Mouse (Mus musculus) MEL (cell line): ENCODE measurements around the gene Cisd2. TPM values are rescaled to one million over a fixed set of nuclear protein-coding genes. Genes with fewer than 3 reads are reported as not detected.

Experiments
- DNase-seq: peaks from one replicate; pipeline ENCODE4 v3.0.0; 2011; ENCODE audit warnings: low read depth, low spot score
- H3K27ac ChIP-seq: 2 replicates; pipeline ENCODE4 v1.5.1; 2012; ENCODE audit warnings: low read depth, mild to moderate bottlenecking, control low read depth, low read length, moderate library complexity; ENCODE audit not compliant: control insufficient read depth
- H3K27me3 ChIP-seq, 2 experiments: fragments of 150-350 bp in 1 of 2; sonication (generic) in 1 of 2; 2 replicates each; pipeline ENCODE4 v1.6.1; 2012; ENCODE audit warnings: low read length in 2 of 2, mild to moderate bottlenecking in 2 of 2, improper control_type of control experiment in 1 of 2, moderate library complexity in 1 of 2; ENCODE audit not compliant: insufficient read depth in 2 of 2, control insufficient read depth in 1 of 2
- H3K36me3 ChIP-seq, 2 experiments: 2 replicates each; pipeline ENCODE4 v1.6.1; 2012 to 2014; ENCODE audit warnings: low read length in 2 of 2, improper control_type of control experiment in 1 of 2, inconsistent platforms in 1 of 2, mild to moderate bottlenecking in 1 of 2; ENCODE audit not compliant: insufficient read depth in 2 of 2, control insufficient read depth in 1 of 2
- H3K4me1 ChIP-seq, 2 experiments: fragments of 150-350 bp in 1 of 2; sonication (generic) in 1 of 2; 2 replicates each; pipeline ENCODE4 v1.6.1; 2012; ENCODE audit warnings: low read length in 2 of 2, improper control_type of control experiment in 1 of 2, mild to moderate bottlenecking in 1 of 2; ENCODE audit not compliant: insufficient read depth in 2 of 2, control insufficient read depth in 1 of 2
- H3K4me3 ChIP-seq, 2 experiments: fragments of 150-350 bp in 1 of 2; sonication (generic) in 1 of 2; 2 replicates each; pipeline ENCODE4 v1.5.1; 2012; ENCODE audit warnings: low read depth in 2 of 2, low read length in 2 of 2, mild to moderate bottlenecking in 2 of 2, moderate library complexity in 2 of 2, control low read depth in 1 of 2, improper control_type of control experiment in 1 of 2; ENCODE audit not compliant: control insufficient read depth in 1 of 2, insufficient read depth in 1 of 2
- H3K79me2 ChIP-seq: 2 replicates; pipeline ENCODE4 v1.6.1; 2012; ENCODE audit warnings: mild to moderate bottlenecking, low read length, moderate library complexity; ENCODE audit not compliant: control insufficient read depth, poor library complexity, insufficient read depth
- H3K9ac ChIP-seq: 2 replicates; pipeline ENCODE4 v1.6.1; 2012; ENCODE audit warnings: low read depth, mild to moderate bottlenecking, control low read depth, low read length, moderate library complexity; ENCODE audit not compliant: control insufficient read depth, poor library complexity, severe bottlenecking
- H3K9me3 ChIP-seq: fragments of 150-350 bp; sonication (generic); replicated peaks from 2 replicates; pipeline ENCODE4 v1.6.1; 2012; ENCODE audit warnings: mild to moderate bottlenecking, low read length, improper control_type of control experiment, moderate library complexity; ENCODE audit not compliant: insufficient read depth
- GABPA ChIP-seq: IDR thresholded peaks from 2 replicates; pipeline ENCODE4 v1.6.1; 2012; ENCODE audit warnings: low read depth, mild to moderate bottlenecking, inconsistent platforms, low read length, improper control_type of control experiment, moderate library complexity
- JUND ChIP-seq: IDR thresholded peaks from 2 replicates; pipeline ENCODE4 v1.6.1; 2011; ENCODE audit warnings: low read depth, mild to moderate bottlenecking, improper control_type of control experiment, low read length
- POLR2AphosphoS2 ChIP-seq: IDR thresholded peaks from 2 replicates; pipeline ENCODE4 v1.6.1; 2011; ENCODE audit warnings: low read length, improper control_type of control experiment
- ZC3H11A ChIP-seq: IDR thresholded peaks from 2 replicates; pipeline ENCODE4 v1.6.1; 2012; ENCODE audit warnings: low read depth, mild to moderate bottlenecking, inconsistent platforms, low read length, improper control_type of control experiment
- polyA plus RNA-seq, 2 experiments: library from polyadenylated mRNA; stranded (reverse) in 1 of 2; unstranded in 1 of 2; fragments of >175 nt in 1 of 2; fragments of >200 nt in 1 of 2; gene quantifications; 2 replicates each; pipeline versions ENCODE4 v1.2.1 to v1.2.4; 2012; ENCODE audit warnings: low replicate concordance in 2 of 2, low read depth in 1 of 2; ENCODE audit not compliant: insufficient read length in 2 of 2, insufficient read depth in 1 of 2, missing spikeins in 1 of 2
- total RNA-seq: library from RNA; depleted of rRNA; stranded (reverse); fragments of 300-350 nt; gene quantifications from 2 replicates; pipeline ENCODE4 v1.2.3, GENCODE M21; 2012; rRNA removed

Cisd2 gene
- total and polyA plus RNA-seq, 3 experiments, result 23.9 to 26.9 TPM; not detected in 1

- Histone ChIP-seq H3K79me2 (no peaks in the 10 kb centered on the region), H3K27me3 (peaks cover 1 to 4% of the 10 kb centered on the region in 2 experiments; a peak in 3 of 4 replicates), H3K9me3 (no peaks in the 10 kb centered on the region), H3K27ac (no peak overlapping the region), H3K9ac (no peak overlapping the region), H3K4me3 (no peak overlapping the region), H3K4me1 (no peaks in the 10 kb centered on the region), H3K36me3 (no peaks in the 10 kb centered on the region)
- no peak for TF ChIP-seq ZC3H11A
- TF ChIP-seq POLR2AphosphoS2, result no peak
- TF ChIP-seq GABPA, result no peak
- TF ChIP-seq JUND, result no peak
- DNase-seq, result no peak
These were observed 66.3 kb downstream of the Cisd2 start for GRCm38 (mm10) chr3:135357394-135357793.

Other genes starting within 250 kb of the Cisd2 start
- 19.5 and 21.9 TPM in 2 replicates for gene Cenpe, start 211.4 kb downstream of the Cisd2 start, total RNA-seq
- gene Cenpe, start 211.4 kb downstream of the Cisd2 start, polyA plus RNA-seq, result 100 to 1,000 TPM in 1 of 2 experiments, 10 to 100 TPM in 1; 26.4 to 119 TPM
- gene Bdh2, start 142.7 kb downstream of the Cisd2 start, total RNA-seq, result 0.23 and 0.42 TPM in 2 replicates
- gene Bdh2, start 142.7 kb downstream of the Cisd2 start, polyA plus RNA-seq, result under 1 TPM in 1 of 2 experiments, not detected in 1; 0.22 TPM
- gene Slc9b2, start 116.2 kb downstream of the Cisd2 start, total RNA-seq, result 1.0 and 1.6 TPM in 2 replicates
- 1 to 10 TPM in 1 of 2 experiments, not detected in 1; 1.3 TPM for gene Slc9b2, start 116.2 kb downstream of the Cisd2 start, polyA plus RNA-seq
- not detected in 2 replicates for gene Slc9b1, start 75.9 kb downstream of the Cisd2 start, total RNA-seq
- under 1 TPM in 1 of 2 experiments, not detected in 1; 0.14 TPM for gene Slc9b1, start 75.9 kb downstream of the Cisd2 start, polyA plus RNA-seq
- gene Ube2d3, start 14.2 kb upstream of the Cisd2 start, total RNA-seq, result 340 and 348 TPM in 2 replicates
- 100 to 1,000 TPM in 1 of 2 experiments, 10 to 100 TPM in 1; 40.9 to 432 TPM for gene Ube2d3, start 14.2 kb upstream of the Cisd2 start, polyA plus RNA-seq
- 8.1 and 9.1 TPM in 2 replicates for gene Manba, start 61.7 kb upstream of the Cisd2 start, total RNA-seq
- gene Manba, start 61.7 kb upstream of the Cisd2 start, polyA plus RNA-seq, result 10 to 100 TPM in 1 of 2 experiments, not detected in 1; 10.6 TPM